Mouse (Mus musculus): ENCODE measurements around the gene Klf3. TPM values are rescaled to one million over a fixed set of nuclear protein-coding genes. Genes with fewer than 3 reads are reported as not detected.

Klf3 gene
- total and polyA plus RNA-seq, 2 experiments, result 17.8 to 35.7 TPM

- no peak overlapping the region for H3K27ac ChIP-seq (replicated peaks; ENCODE audit: insufficient read depth, low read depth, low read length)
- H3K27me3 ChIP-seq (ENCODE audit: control insufficient read depth, insufficient read depth, low read length), result no peaks in the 10 kb centered on the region
- TF ChIP-seq POLR2A (IDR thresholded peaks at IDR 0.05; ENCODE audit: extremely low read depth, insufficient read depth, low read length) (no peak), CTCF (IDR thresholded peaks at IDR 0.05; ENCODE audit: low read depth, low read length) (no peak)
- 93% methylated on average over 2 of the region's 2 CpGs for WGBS
- H3K4me3 ChIP-seq (ENCODE audit: insufficient read depth, low read depth, low read length), result no peak overlapping the region
- peaks cover 7% of the 10 kb centered on the region; the same call in 1 of the 2 replicates for H3K79me2 ChIP-seq (ENCODE audit: control insufficient read depth, insufficient read depth, low read length)
- H3K9ac ChIP-seq (ENCODE audit: low read depth, low read length), result no peak overlapping the region
- no peaks in the 10 kb centered on the region for H3K4me1 ChIP-seq (ENCODE audit: control insufficient read depth, insufficient read depth, low read length)
- H3K36me3 ChIP-seq (ENCODE audit: control insufficient read depth, insufficient read depth, low read length), result peaks cover 74% of the 10 kb centered on the region
- DNase-seq (ENCODE audit: extremely low read depth, low read depth, low spot score), result no peak
Measured at GRCm38 (mm10) chr5:64821294-64821693, 18.1 kb downstream of the Klf3 start.

DNA sequence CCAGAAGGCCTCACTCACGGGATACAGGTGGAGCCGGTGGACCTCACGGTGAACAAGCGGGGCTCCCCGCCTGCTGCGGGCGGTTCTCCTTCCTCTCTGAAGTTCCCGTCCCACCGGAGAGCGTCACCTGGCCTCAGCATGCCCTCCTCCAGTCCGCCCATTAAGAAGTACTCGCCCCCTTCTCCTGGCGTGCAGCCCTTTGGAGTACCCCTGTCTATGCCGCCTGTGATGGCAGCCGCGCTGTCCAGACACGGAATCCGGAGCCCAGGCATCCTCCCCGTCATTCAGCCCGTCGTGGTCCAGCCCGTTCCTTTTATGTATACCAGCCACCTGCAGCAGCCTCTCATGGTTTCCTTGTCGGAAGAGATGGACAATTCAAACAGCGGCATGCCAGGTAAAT is 18.8 kb downstream of the Klf3 start:
- no peak overlapping the region for H3K27ac ChIP-seq (replicated peaks; ENCODE audit: insufficient read depth, low read depth, low read length)
- H3K4me1 ChIP-seq (ENCODE audit: control insufficient read depth, insufficient read depth, low read length), result no peaks in the 10 kb centered on the region
- no peak overlapping the region for H3K4me3 ChIP-seq (ENCODE audit: insufficient read depth, low read depth, low read length)
- TF ChIP-seq POLR2A (IDR thresholded peaks at IDR 0.05; ENCODE audit: extremely low read depth, insufficient read depth, low read length) (no peak), CTCF (IDR thresholded peaks at IDR 0.05; ENCODE audit: low read depth, low read length) (no peak)
- H3K27me3 ChIP-seq (ENCODE audit: control insufficient read depth, insufficient read depth, low read length), result no peaks in the 10 kb centered on the region
- H3K36me3 ChIP-seq (ENCODE audit: control insufficient read depth, insufficient read depth, low read length), result peaks cover 79% of the 10 kb centered on the region
- peaks cover 6% of the 10 kb centered on the region; the same call in 1 of the 2 replicates for H3K79me2 ChIP-seq (ENCODE audit: control insufficient read depth, insufficient read depth, low read length)
- 96% methylated on average over 24 of the region's 24 CpGs for WGBS
- DNase-seq (ENCODE audit: extremely low read depth, low read depth, low spot score), result no peak
- H3K9ac ChIP-seq (ENCODE audit: low read depth, low read length), result no peak overlapping the region

DNA sequence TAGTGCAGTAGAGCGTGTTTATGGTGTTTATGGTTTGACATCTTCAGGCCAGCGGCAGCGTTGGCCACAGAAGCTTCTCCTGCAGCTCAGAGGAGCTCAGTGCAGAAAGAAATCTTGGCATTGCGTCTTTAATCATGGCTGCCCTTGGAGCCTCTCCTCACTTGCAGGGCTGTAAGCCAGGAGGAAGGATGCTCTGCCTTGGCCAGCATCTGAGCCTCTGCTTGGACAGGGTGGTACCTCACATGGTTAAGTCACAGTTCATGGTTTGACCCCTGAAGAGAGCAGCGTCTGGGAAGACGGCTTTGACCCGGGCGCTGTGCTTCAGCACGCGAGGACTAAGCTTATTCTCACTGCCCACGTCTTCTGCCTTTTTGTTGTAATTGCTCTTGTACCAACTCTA is 20.2 kb downstream of the Klf3 start:
- Histone ChIP-seq H3K36me3 (ENCODE audit: control insufficient read depth, insufficient read depth, low read length) (peaks cover 82% of the 10 kb centered on the region), H3K27me3 (ENCODE audit: control insufficient read depth, insufficient read depth, low read length) (no peaks in the 10 kb centered on the region), H3K4me3 (ENCODE audit: insufficient read depth, low read depth, low read length) (no peak overlapping the region), H3K79me2 (ENCODE audit: control insufficient read depth, insufficient read depth, low read length) (peaks cover 3% of the 10 kb centered on the region; the same call in 1 of the 2 replicates), H3K9ac (ENCODE audit: low read depth, low read length) (no peak overlapping the region), H3K4me1 (ENCODE audit: control insufficient read depth, insufficient read depth, low read length) (no peaks in the 10 kb centered on the region), H3K27ac (replicated peaks; ENCODE audit: insufficient read depth, low read depth, low read length) (no peak overlapping the region)
- TF ChIP-seq POLR2A (IDR thresholded peaks at IDR 0.05; ENCODE audit: extremely low read depth, insufficient read depth, low read length), result no peak
- TF ChIP-seq CTCF (IDR thresholded peaks at IDR 0.05; ENCODE audit: low read depth, low read length), result no peak
- DNase-seq (ENCODE audit: extremely low read depth, low read depth, low spot score), result no peak
- WGBS, result 92% methylated on average over 11 of the region's 11 CpGs

- Histone ChIP-seq H3K27me3 (ENCODE audit: control insufficient read depth, insufficient read depth, low read length) (no peaks in the 10 kb centered on the region), H3K36me3 (ENCODE audit: control insufficient read depth, insufficient read depth, low read length) (peaks cover 82% of the 10 kb centered on the region), H3K27ac (replicated peaks; ENCODE audit: insufficient read depth, low read depth, low read length) (no peak overlapping the region), H3K4me1 (ENCODE audit: control insufficient read depth, insufficient read depth, low read length) (no peaks in the 10 kb centered on the region), H3K4me3 (ENCODE audit: insufficient read depth, low read depth, low read length) (no peak overlapping the region), H3K9ac (ENCODE audit: low read depth, low read length) (no peak overlapping the region), H3K79me2 (ENCODE audit: control insufficient read depth, insufficient read depth, low read length) (no peaks in the 10 kb centered on the region; the same call in 1 of the 2 replicates)
- DNase-seq (ENCODE audit: extremely low read depth, low read depth, low spot score), result no peak
- TF ChIP-seq POLR2A (IDR thresholded peaks at IDR 0.05; ENCODE audit: extremely low read depth, insufficient read depth, low read length) (no peak), CTCF (IDR thresholded peaks at IDR 0.05; ENCODE audit: low read depth, low read length) (no peak)
- WGBS, result 88% methylated on average over 3 of the region's 3 CpGs
Measured at GRCm38 (mm10) chr5:64824765-64825164, 21.6 kb downstream of the Klf3 start.

- H3K36me3 ChIP-seq (ENCODE audit: control insufficient read depth, insufficient read depth, low read length), result peaks cover 83% of the 10 kb centered on the region
- H3K79me2 ChIP-seq (ENCODE audit: control insufficient read depth, insufficient read depth, low read length), result no peaks in the 10 kb centered on the region; the same call in 1 of the 2 replicates
- H3K4me3 ChIP-seq (ENCODE audit: insufficient read depth, low read depth, low read length), result no peak overlapping the region
- no peak for DNase-seq (ENCODE audit: extremely low read depth, low read depth, low spot score)
- H3K27ac ChIP-seq (replicated peaks; ENCODE audit: insufficient read depth, low read depth, low read length), result no peak overlapping the region
- H3K9ac ChIP-seq (ENCODE audit: low read depth, low read length), result no peak overlapping the region
- no peaks in the 10 kb centered on the region for H3K27me3 ChIP-seq (ENCODE audit: control insufficient read depth, insufficient read depth, low read length)
- no peaks in the 10 kb centered on the region for H3K4me1 ChIP-seq (ENCODE audit: control insufficient read depth, insufficient read depth, low read length)
- no peak for TF ChIP-seq POLR2A (IDR thresholded peaks at IDR 0.05; ENCODE audit: extremely low read depth, insufficient read depth, low read length)
- 92% methylated on average over 7 of the region's 7 CpGs for WGBS
Measured at GRCm38 (mm10) chr5:64825496-64825895, 22.3 kb downstream of the Klf3 start.

DNA sequence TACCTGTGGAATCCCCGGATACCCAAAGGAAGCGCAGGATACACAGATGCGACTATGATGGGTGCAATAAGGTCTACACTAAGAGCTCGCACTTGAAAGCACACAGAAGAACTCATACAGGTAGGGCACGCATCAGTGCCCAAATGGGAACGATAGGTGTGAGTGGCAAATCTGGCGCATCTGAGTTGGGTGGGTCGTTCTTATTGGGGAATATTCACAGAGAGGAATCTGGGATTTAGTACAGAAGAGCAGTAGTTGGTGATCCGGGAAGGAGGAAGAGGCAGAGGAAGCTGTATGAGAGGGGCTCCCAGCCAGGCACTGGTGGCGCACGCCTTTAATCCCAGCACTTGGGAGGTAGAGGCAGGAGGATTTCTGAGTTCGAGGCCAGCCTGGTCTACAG is 24.0 kb downstream of the Klf3 start:
- peaks cover 71% of the 10 kb centered on the region for H3K36me3 ChIP-seq (ENCODE audit: control insufficient read depth, insufficient read depth, low read length)
- no peaks in the 10 kb centered on the region for H3K4me1 ChIP-seq (ENCODE audit: control insufficient read depth, insufficient read depth, low read length)
- no peak overlapping the region for H3K4me3 ChIP-seq (ENCODE audit: insufficient read depth, low read depth, low read length)
- H3K9ac ChIP-seq (ENCODE audit: low read depth, low read length), result no peak overlapping the region
- H3K79me2 ChIP-seq (ENCODE audit: control insufficient read depth, insufficient read depth, low read length), result no peaks in the 10 kb centered on the region
- 97% methylated on average over 12 of the region's 12 CpGs for WGBS
- TF ChIP-seq POLR2A (IDR thresholded peaks at IDR 0.05; ENCODE audit: extremely low read depth, insufficient read depth, low read length) (no peak), CTCF (IDR thresholded peaks at IDR 0.05; ENCODE audit: low read depth, low read length) (no peak)
- no peaks in the 10 kb centered on the region for H3K27me3 ChIP-seq (ENCODE audit: control insufficient read depth, insufficient read depth, low read length)
- no peak overlapping the region for H3K27ac ChIP-seq (replicated peaks; ENCODE audit: insufficient read depth, low read depth, low read length)
- DNase-seq (ENCODE audit: extremely low read depth, low read depth, low spot score), result no peak
